Mouse (Mus musculus): ENCODE measurements around the gene Srsf4. TPM values are rescaled to one million over a fixed set of nuclear protein-coding genes. Genes with fewer than 3 reads are reported as not detected.

Srsf4 gene
- polyA plus RNA-seq, 1 experiment, result 16.7 TPM

- Histone ChIP-seq H3K27ac (replicated peaks; ENCODE audit: low read depth, low read length) (no peak overlapping the region), H3K4me3 (ENCODE audit: insufficient read depth, low read depth, low read length) (no peak overlapping the region), H3K4me1 (ENCODE audit: control insufficient read depth, insufficient read depth, insufficient read length, low read length) (no peaks in the 10 kb centered on the region)
Observed at GRCm38 (mm10) chr4:131916425-131916824, 43.0 kb downstream of the Srsf4 start.

GRCm38 (mm10) chr4:131917010-131917555 is 43.7 kb downstream of the Srsf4 start:
- Histone ChIP-seq H3K27ac (replicated peaks; ENCODE audit: low read depth, low read length) (no peak overlapping the region), H3K4me1 (ENCODE audit: control insufficient read depth, insufficient read depth, insufficient read length, low read length) (0 out of 2 replicates have a peak, but pooled peaks cover under 1% of the 10 kb centered on the region), H3K4me3 (ENCODE audit: insufficient read depth, low read depth, low read length) (no peak overlapping the region)

GRCm38 (mm10) chr4:131918026-131918533 is 44.7 kb downstream of the Srsf4 start:
- peaks cover 4% of the 10 kb centered on the region; the same call in 1 of the 2 replicates for H3K4me1 ChIP-seq (ENCODE audit: control insufficient read depth, insufficient read depth, insufficient read length, low read length)
- no peak overlapping the region for H3K27ac ChIP-seq (replicated peaks; ENCODE audit: low read depth, low read length)
- no peak overlapping the region for H3K4me3 ChIP-seq (ENCODE audit: insufficient read depth, low read depth, low read length)

- Histone ChIP-seq H3K4me1 (ENCODE audit: control insufficient read depth, insufficient read depth, insufficient read length, low read length) (peaks cover 4% of the 10 kb centered on the region; the same call in 1 of the 2 replicates), H3K27ac (replicated peaks; ENCODE audit: low read depth, low read length) (no peak overlapping the region)
Observed at GRCm38 (mm10) chr4:131918711-131919500, 45.5 kb downstream of the Srsf4 start.

GRCm38 (mm10) chr4:131919506-131920140 is 46.2 kb downstream of the Srsf4 start:
- no peak overlapping the region for H3K27ac ChIP-seq (replicated peaks; ENCODE audit: low read depth, low read length)
- peak overlapping the region; percentile 68 for H3K4me3 ChIP-seq (ENCODE audit: insufficient read depth, low read depth, low read length)
- peaks cover 4% of the 10 kb centered on the region; the same call in 1 of the 2 replicates for H3K4me1 ChIP-seq (ENCODE audit: control insufficient read depth, insufficient read depth, insufficient read length, low read length)

More at GRCm38 (mm10) chr4:131918711-131919500, 45.5 kb downstream of the Srsf4 start:
- no peak overlapping the region for H3K4me3 ChIP-seq (ENCODE audit: insufficient read depth, low read depth, low read length)

- no peak overlapping the region; the same call in 1 of the 2 replicates for H3K27ac ChIP-seq (replicated peaks; ENCODE audit: low read depth, low read length)
- peak overlapping the region; percentile 68 for H3K4me3 ChIP-seq (ENCODE audit: insufficient read depth, low read depth, low read length)
- peaks cover 4% of the 10 kb centered on the region; the same call in 1 of the 2 replicates for H3K4me1 ChIP-seq (ENCODE audit: control insufficient read depth, insufficient read depth, insufficient read length, low read length)
Observed at GRCm38 (mm10) chr4:131920141-131920594, 46.8 kb downstream of the Srsf4 start.

- H3K4me3 ChIP-seq (ENCODE audit: insufficient read depth, low read depth, low read length), result peak overlapping the region; percentile 68
- H3K27ac ChIP-seq (replicated peaks; ENCODE audit: low read depth, low read length), result peak overlapping the region; percentile 23
- peaks cover 4% of the 10 kb centered on the region; the same call in 1 of the 2 replicates for H3K4me1 ChIP-seq (ENCODE audit: control insufficient read depth, insufficient read depth, insufficient read length, low read length)
Observed at GRCm38 (mm10) chr4:131920595-131921351, 47.4 kb downstream of the Srsf4 start.

- Histone ChIP-seq H3K27ac (replicated peaks; ENCODE audit: low read depth, low read length) (peak within 1 kb of the TSS; percentile 23), H3K4me1 (ENCODE audit: control insufficient read depth, insufficient read depth, insufficient read length, low read length) (peaks cover 4% of the 10 kb centered on the region; the same call in 1 of the 2 replicates), H3K4me3 (ENCODE audit: insufficient read depth, low read depth, low read length) (peak within 1 kb of the TSS; percentile 68)
Observed at GRCm38 (mm10) chr4:131921461-131922346, 48.3 kb downstream of the Srsf4 start, which contains the start of gene Tmem200b. Gene Tmem200b (plus strand): TSS chr4:131921771.

GRCm38 (mm10) chr4:131922404-131922803 is 49.0 kb downstream of the Srsf4 start:
- peaks cover 4% of the 10 kb centered on the region; the same call in 1 of the 2 replicates for H3K4me1 ChIP-seq (ENCODE audit: control insufficient read depth, insufficient read depth, insufficient read length, low read length)
- peak overlapping the region; percentile 54 for H3K4me3 ChIP-seq (ENCODE audit: insufficient read depth, low read depth, low read length)
- H3K27ac ChIP-seq (replicated peaks; ENCODE audit: low read depth, low read length), result no peak overlapping the region

- Histone ChIP-seq H3K4me1 (ENCODE audit: control insufficient read depth, insufficient read depth, insufficient read length, low read length) (peaks cover 4% of the 10 kb centered on the region; the same call in 1 of the 2 replicates), H3K4me3 (ENCODE audit: insufficient read depth, low read depth, low read length) (no peak overlapping the region), H3K27ac (replicated peaks; ENCODE audit: low read depth, low read length) (no peak overlapping the region)
Observed at GRCm38 (mm10) chr4:131924096-131924810, 50.8 kb downstream of the Srsf4 start.

- Histone ChIP-seq H3K27ac (replicated peaks; ENCODE audit: low read depth, low read length) (no peak overlapping the region), H3K4me1 (ENCODE audit: control insufficient read depth, insufficient read depth, insufficient read length, low read length) (no peaks in the 10 kb centered on the region), H3K4me3 (ENCODE audit: insufficient read depth, low read depth, low read length) (no peak overlapping the region)
Observed at GRCm38 (mm10) chr4:131929146-131929545, 55.7 kb downstream of the Srsf4 start.

GRCm38 (mm10) chr4:131939459-131939858 is 66.0 kb downstream of the Srsf4 start:
- Histone ChIP-seq H3K4me1 (ENCODE audit: control insufficient read depth, insufficient read depth, insufficient read length, low read length) (no peaks in the 10 kb centered on the region), H3K27ac (replicated peaks; ENCODE audit: low read depth, low read length) (no peak overlapping the region), H3K4me3 (ENCODE audit: insufficient read depth, low read depth, low read length) (no peak overlapping the region)

GRCm38 (mm10) chr4:131940846-131941245 is 67.4 kb downstream of the Srsf4 start:
- H3K4me3 ChIP-seq (ENCODE audit: insufficient read depth, low read depth, low read length), result no peak overlapping the region
- no peaks in the 10 kb centered on the region for H3K4me1 ChIP-seq (ENCODE audit: control insufficient read depth, insufficient read depth, insufficient read length, low read length)
- H3K27ac ChIP-seq (replicated peaks; ENCODE audit: low read depth, low read length), result no peak overlapping the region
